22 mouse cellular contexts compared by ENCODE assay signal in genomic region chr8:46573964-46574363, GRCm38 (mm10). TPM values are rescaled to one million over a fixed set of nuclear protein-coding genes. Genes with fewer than 3 reads are reported as not detected.
DNase-seq lines count a peak whose midpoint lies in the region; ATAC-seq and TF ChIP-seq lines count a peak whose summit lies in the region.
"Had no signal": no experiment of that assay in that cellular context is flagged by ENCODE, and none has a peak within 500 bp of the region (broad histone marks: within the 10 kb centered on the region; RNA-seq: fewer than 3 reads in every experiment).

No protein-coding gene starts in this region.

- in situ Hi-C loops in ES-E14 (cut with MboI; ENCODE audit: low sequenced_read_pairs in 2 of 2, unreplicated experiment in 2 of 2), result no loop called here

- no peak overlapping the region for H3K9ac ChIP-seq in intestine, embryonic 15.5 days
- H3K9ac ChIP-seq in intestine, postnatal 0 days (ENCODE audit: low read depth, low read length), result no peak overlapping the region
- H3K9ac ChIP-seq in ES-E14 (ENCODE audit: insufficient read depth, low read depth, low read length, poor library complexity, severe bottlenecking), result no peak overlapping the region
- no peak overlapping the region for H3K9ac ChIP-seq in stomach, embryonic 14.5 days (replicated peaks; ENCODE audit: low read depth, low read length)
- H3K9ac ChIP-seq: forebrain, embryonic 13.5 days; forebrain, postnatal 0 days; hindbrain, embryonic 14.5 days had no signal

- no peak overlapping the region for H3K4me2 ChIP-seq in intestine, embryonic 15.5 days (replicated peaks)
- no peak overlapping the region for H3K4me2 ChIP-seq in intestine, postnatal 0 days (replicated peaks; ENCODE audit: low read depth)
- H3K4me2 ChIP-seq in stomach, embryonic 14.5 days (replicated peaks; ENCODE audit: low read depth, low read length), result no peak overlapping the region
- H3K4me2 ChIP-seq: forebrain, embryonic 13.5 days; hindbrain, embryonic 14.5 days had no signal

- H3K4me1 ChIP-seq in intestine, embryonic 15.5 days (replicated peaks), result peaks cover 9% of the 10 kb centered on the region
- H3K4me1 ChIP-seq in intestine, postnatal 0 days (replicated peaks; ENCODE audit: control insufficient read depth, insufficient read depth, low read length), result no peaks in the 10 kb centered on the region; the same call in 1 of the 2 replicates
- peaks cover 4 to 15% of the 10 kb centered on the region in 2 experiments for H3K4me1 ChIP-seq in ES-E14 (ENCODE audit: control insufficient read depth in 2 of 2, insufficient read depth in 2 of 2, low read length in 2 of 2, poor library complexity in 1 of 2)
- H3K4me1 ChIP-seq in stomach, embryonic 14.5 days (ENCODE audit: control insufficient read depth, insufficient read depth, low read length), result 0 out of 2 replicates have a peak, but pooled peaks cover 3% of the 10 kb centered on the region
- H3K4me1 ChIP-seq in heart, embryonic 10.5 days, result no peaks in the 10 kb centered on the region
- H3K4me1 ChIP-seq: embryonic facial prominence, embryonic 10.5 days; forebrain, embryonic 13.5 days had no signal

- no peaks in the 10 kb centered on the region for H3K9me3 ChIP-seq in intestine, embryonic 15.5 days
- H3K9me3 ChIP-seq in intestine, postnatal 0 days (ENCODE audit: control insufficient read depth), result no peaks in the 10 kb centered on the region
- H3K9me3 ChIP-seq in ES-E14 (ENCODE audit: control insufficient read depth, insufficient read depth, low read depth, low read length), result no peaks in the 10 kb centered on the region
- no peaks in the 10 kb centered on the region for H3K9me3 ChIP-seq in stomach, embryonic 14.5 days (ENCODE audit: control insufficient read depth, low read depth, low read length)
- no peaks in the 10 kb centered on the region for H3K9me3 ChIP-seq in heart, embryonic 10.5 days
- H3K9me3 ChIP-seq: embryonic facial prominence, embryonic 10.5 days; forebrain, embryonic 13.5 days had no signal

- ATAC-seq in intestine, embryonic 15.5 days, result peak; percentile 39; the same call in 1 of the 2 replicates
- ATAC-seq in intestine, postnatal 0 days, result no peak
- peak; percentile 53; the same call in 1 of the 2 replicates for ATAC-seq in stomach, embryonic 14.5 days (ENCODE audit: insufficient number of reproducible peaks, insufficient read depth, low FRiP score, low read depth)
- ATAC-seq: CD4-positive, CD25-positive, alpha-beta regulatory T cell, adult 4 months; forebrain, embryonic 13.5 days; forebrain, postnatal 0 days had no signal

- no peak for TF ChIP-seq CTCF in intestine, postnatal 0 days (IDR thresholded peaks at IDR 0.05; ENCODE audit: low read depth)

- DNase-seq in ES-E14 (ENCODE audit: low read depth, low spot score), result no peak
- DNase-seq in heart, embryonic 10.5 days (ENCODE audit: low spot score), result no peak
- no peak for DNase-seq in layer of hippocampus, adult 18-20 months (ENCODE audit: low spot score in 2 of 2)
- DNase-seq in MN1 (ENCODE audit: low spot score), result no peak
- DNase-seq: adrenal gland, adult 2 months; adrenal gland, postnatal 25 days; B cell, adult 2 months; cerebellum, adult 2 months; cerebellum, postnatal 10 days; forebrain, postnatal 0 days; gastrocnemius, postnatal 14 days; heart, postnatal 10 days; heart, postnatal 4 days; kidney, adult 11 months had no signal

- no peaks in the 10 kb centered on the region for H3K27me3 ChIP-seq in intestine, embryonic 15.5 days (replicated peaks)
- no peaks in the 10 kb centered on the region for H3K27me3 ChIP-seq in intestine, postnatal 0 days (replicated peaks; ENCODE audit: control insufficient read depth, insufficient read depth, low read length)
- H3K27me3 ChIP-seq in stomach, embryonic 14.5 days (ENCODE audit: control insufficient read depth, insufficient read depth, low read length), result no peaks in the 10 kb centered on the region
- H3K27me3 ChIP-seq in heart, embryonic 10.5 days (ENCODE audit: insufficient read depth, poor library complexity, severe bottlenecking), result no peaks in the 10 kb centered on the region
- H3K27me3 ChIP-seq: forebrain, embryonic 13.5 days had no signal

- H3K27ac ChIP-seq in intestine, embryonic 15.5 days, result no peak overlapping the region
- H3K27ac ChIP-seq in intestine, postnatal 0 days (ENCODE audit: low read depth, low read length), result no peak overlapping the region
- 0 out of 2 replicates have a peak overlapping the region, but pooled peaks have one; percentile 57 for H3K27ac ChIP-seq in ES-E14 (ENCODE audit: insufficient read depth, low read depth, low read length, poor library complexity, severe bottlenecking)
- no peak overlapping the region for H3K27ac ChIP-seq in stomach, embryonic 14.5 days (ENCODE audit: low read length)
- no peak overlapping the region for H3K27ac ChIP-seq in heart, embryonic 10.5 days
- H3K27ac ChIP-seq: embryonic facial prominence, embryonic 10.5 days; forebrain, embryonic 13.5 days; hindbrain, embryonic 14.5 days had no signal

- H3K36me3 ChIP-seq in intestine, embryonic 15.5 days, result peaks cover 21% of the 10 kb centered on the region; the same call in 1 of the 2 replicates
- peaks cover 42% of the 10 kb centered on the region for H3K36me3 ChIP-seq in intestine, postnatal 0 days (ENCODE audit: control insufficient read depth, insufficient read depth)
- peaks cover 17% of the 10 kb centered on the region for H3K36me3 ChIP-seq in ES-E14 (ENCODE audit: control insufficient read depth, insufficient read depth, low read length, poor library complexity, severe bottlenecking)
- peaks cover 29% of the 10 kb centered on the region for H3K36me3 ChIP-seq in stomach, embryonic 14.5 days (ENCODE audit: control insufficient read depth, insufficient read depth, low read length)
- peaks cover 70% of the 10 kb centered on the region for H3K36me3 ChIP-seq in heart, embryonic 10.5 days

- 85% methylated on average over 2 of the region's 2 CpGs for WGBS in intestine, embryonic 15.5 days
- 83% methylated on average over 2 of the region's 2 CpGs for WGBS in intestine, postnatal 0 days
- WGBS in stomach, embryonic 14.5 days, result 80% methylated on average over 2 of the region's 2 CpGs
- 87% methylated on average over 2 of the region's 2 CpGs for WGBS in heart, embryonic 10.5 days

- no peak overlapping the region for H3K4me3 ChIP-seq in intestine, embryonic 15.5 days (replicated peaks)
- H3K4me3 ChIP-seq in intestine, postnatal 0 days (ENCODE audit: low read depth, low read length), result no peak overlapping the region
- no peak overlapping the region for H3K4me3 ChIP-seq in ES-E14 (ENCODE audit: insufficient read depth in 1 of 2, low read depth in 1 of 2, low read length in 2 of 2, poor library complexity in 1 of 2, severe bottlenecking in 1 of 2)
- H3K4me3 ChIP-seq in stomach, embryonic 14.5 days (ENCODE audit: low read depth, low read length), result no peak overlapping the region
- H3K4me3 ChIP-seq in heart, embryonic 10.5 days, result no peak overlapping the region
- H3K4me3 ChIP-seq: embryonic facial prominence, embryonic 10.5 days; forebrain, embryonic 13.5 days had no signal

TF ChIP-seq in ES-E14, 5 proteins besides CTCF, POLR2A, EP300 and RAD21:
- TF ChIP-seq MAFK (IDR thresholded peaks at IDR 0.05; ENCODE audit: insufficient read depth, low read depth, low read length), result no peak
- no peak for TF ChIP-seq ZC3H11A (IDR thresholded peaks at IDR 0.05; ENCODE audit: borderline replicate concordance, low read depth, low read length)
- TF ChIP-seq HCFC1 (IDR thresholded peaks at IDR 0.05; ENCODE audit: borderline replicate concordance, insufficient read depth, low read length), result no peak
- TF ChIP-seq ZNF384 (IDR thresholded peaks at IDR 0.05; ENCODE audit: low read depth, low read length), result no peak
- TF ChIP-seq CHD2 (IDR thresholded peaks at IDR 0.05; ENCODE audit: low read depth, low read length), result no peak
TF ChIP-seq in ES-E14: peak in this region for 0.

RNA-seq across cellular contexts. Expression of gene Cenpu, which starts 22.1 kb away (rescaled TPM):
- 10.8 and 13.9 TPM in 2 replicates for polyA plus RNA-seq in intestine, embryonic 15.5 days (2015; fragmentation: Nextera tagmentation; extraction: Ambion mirVana)
- 7.6 and 8.9 TPM in 2 replicates for polyA plus RNA-seq in intestine, postnatal 0 days (2015; fragmentation: Nextera tagmentation; extraction: Ambion mirVana)
- total RNA-seq in ES-E14 (2012; rRNA removed), result 17.3 and 19.1 TPM in 2 replicates
- polyA plus RNA-seq in stomach, embryonic 14.5 days (2014; fragmentation: Nextera tagmentation; extraction: Ambion mirVana), result 14.4 and 15.3 TPM in 2 replicates
- 11.9 and 16.4 TPM in 2 replicates for polyA plus RNA-seq in heart, embryonic 10.5 days (2016; fragmentation: Nextera tagmentation; extraction: Ambion mirVana)
- total RNA-seq in layer of hippocampus, adult 18-20 months (2021), result 1 to 10 TPM; 1.4 to 2.1 TPM
- total RNA-seq: gastrocnemius, adult 18-20 months had no signal

RNA-seq across cellular contexts. Expression of gene Primpol, which starts 43.0 kb away (rescaled TPM):
- 13.4 and 14.8 TPM in 2 replicates for polyA plus RNA-seq in intestine, embryonic 15.5 days (2015; fragmentation: Nextera tagmentation; extraction: Ambion mirVana)
- polyA plus RNA-seq in intestine, postnatal 0 days (2015; fragmentation: Nextera tagmentation; extraction: Ambion mirVana), result 6.2 and 7.6 TPM in 2 replicates
- total RNA-seq in ES-E14 (2012; rRNA removed), result 6.6 and 7.5 TPM in 2 replicates
- polyA plus RNA-seq in stomach, embryonic 14.5 days (2014; fragmentation: Nextera tagmentation; extraction: Ambion mirVana), result 15.5 and 15.8 TPM in 2 replicates
- 10.2 and 11.8 TPM in 2 replicates for polyA plus RNA-seq in heart, embryonic 10.5 days (2016; fragmentation: Nextera tagmentation; extraction: Ambion mirVana)
- total RNA-seq in layer of hippocampus, adult 18-20 months (2021), result 1 to 10 TPM; 3.6 to 5.0 TPM

RNA-seq across cellular contexts. Expression of gene Casp3, which starts 43.1 kb away (rescaled TPM):
- 54.4 and 69.0 TPM in 2 replicates for polyA plus RNA-seq in intestine, embryonic 15.5 days (2015; fragmentation: Nextera tagmentation; extraction: Ambion mirVana)
- 43.5 and 48.7 TPM in 2 replicates for polyA plus RNA-seq in intestine, postnatal 0 days (2015; fragmentation: Nextera tagmentation; extraction: Ambion mirVana)
- total RNA-seq in ES-E14 (2012; rRNA removed), result 25.8 and 30.7 TPM in 2 replicates
- polyA plus RNA-seq in stomach, embryonic 14.5 days (2014; fragmentation: Nextera tagmentation; extraction: Ambion mirVana), result 53.9 and 56.0 TPM in 2 replicates
- polyA plus RNA-seq in heart, embryonic 10.5 days (2016; fragmentation: Nextera tagmentation; extraction: Ambion mirVana), result 63.7 and 73.3 TPM in 2 replicates
- 1 to 10 TPM; 9.1 to 9.7 TPM for total RNA-seq in layer of hippocampus, adult 18-20 months (2021)
